Mouse (Mus musculus) frontal cortex, adult 2 months (tissue): ENCODE measurements around the gene Apoa4. TPM values are rescaled to one million over a fixed set of nuclear protein-coding genes. Genes with fewer than 3 reads are reported as not detected.

Experiments used
- DNase-seq, 2 experiments: peaks; one replicate each; pipeline ENCODE4 v3.0.0; 2022; ENCODE audit warnings: low spot score in 1 of 2; ENCODE audit errors: extremely low spot score in 1 of 2
- polyA plus RNA-seq: library from polyadenylated mRNA; depleted of rRNA; stranded (reverse); fragments of >200 nt; gene quantifications from 2 replicates; pipeline ENCODE4 v1.2.3, GENCODE M21; 2012

Gene Apoa4
- polyA plus RNA-seq, 1 experiment = 0.26 TPM

- no peak for DNase-seq
Observed at GRCm38 (mm10) chr9:46224945-46225660, 15.4 kb upstream of the Apoa4 start.

DNA sequence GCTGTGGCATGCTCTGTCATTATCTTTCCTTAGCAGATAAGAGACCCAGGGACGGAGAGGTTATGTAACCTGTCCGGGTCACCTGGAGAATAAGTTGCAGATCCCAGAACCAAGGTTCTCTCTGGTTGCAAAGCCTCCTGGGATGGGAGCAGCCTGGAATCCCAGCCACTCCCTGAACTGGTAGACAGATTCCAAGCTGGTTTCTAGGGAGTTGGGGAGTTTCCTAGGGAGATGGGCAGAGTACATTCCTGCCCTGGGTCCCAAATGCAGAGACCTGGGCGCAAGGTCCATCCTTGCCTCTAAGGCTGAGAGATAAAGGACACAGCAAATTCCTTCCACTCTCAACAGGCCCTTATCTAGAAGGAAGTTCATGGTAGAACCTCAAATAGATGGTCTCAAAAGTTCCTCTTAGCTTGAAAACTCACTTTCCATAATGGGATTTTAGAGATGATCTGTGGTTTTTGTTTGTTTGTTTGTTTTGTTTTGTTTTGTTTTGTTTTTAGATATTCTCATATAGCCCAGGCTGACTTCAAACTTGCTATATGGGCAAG, 13.4 kb upstream of the Apoa4 start:
- no peak for DNase-seq

GRCm38 (mm10) chr9:46228491-46228890, 12.0 kb upstream of the Apoa4 start, which contains the start of gene Apoa1:
TSS of gene Apoa1 (plus strand) at chr9:46228580.
- DNase-seq = no peak

GRCm38 (mm10) chr9:46229573-46230449, 10.7 kb upstream of the Apoa4 start:
- peak; percentile 88 to 94 for DNase-seq

DNA sequence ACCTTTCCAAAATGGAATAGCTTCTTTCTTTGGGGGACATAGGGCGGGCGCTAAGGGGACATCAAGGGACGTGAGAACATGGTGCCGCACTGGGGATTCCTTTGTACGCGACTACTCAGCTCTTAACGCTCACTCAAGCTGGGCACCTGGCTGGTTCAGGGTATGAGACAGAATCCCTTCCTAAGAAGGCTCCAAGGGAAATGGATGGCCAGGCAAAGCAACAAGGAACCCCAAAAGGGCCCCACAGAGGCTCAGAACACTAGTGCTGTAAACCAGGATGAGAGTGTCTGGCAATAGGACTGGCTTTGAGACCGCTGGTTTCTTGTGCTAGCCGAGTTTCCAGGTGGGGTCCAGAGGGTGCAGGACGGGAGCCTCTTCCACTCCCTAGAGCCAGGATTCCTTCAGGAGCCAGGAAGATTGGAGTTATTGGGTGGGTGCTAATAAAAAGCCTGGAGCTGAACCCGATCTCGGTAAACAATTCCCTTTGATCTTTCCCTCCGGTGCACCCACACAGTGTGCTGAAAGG, 10.0 kb upstream of the Apoa4 start:
- DNase-seq = no peak

- DNase-seq = no peak
Observed at GRCm38 (mm10) chr9:46235196-46235595, 5.3 kb upstream of the Apoa4 start.

- no peak for DNase-seq
Observed at GRCm38 (mm10) chr9:46235596-46235648, 5.1 kb upstream of the Apoa4 start, which contains the start of gene Apoc3. TSS of gene Apoc3 (minus strand) at chr9:46235636.

- DNase-seq = no peak
Observed at GRCm38 (mm10) chr9:46235649-46236048, 4.8 kb upstream of the Apoa4 start.

- no peak for DNase-seq
Observed at GRCm38 (mm10) chr9:46238850-46239249, 1.6 kb upstream of the Apoa4 start.

GRCm38 (mm10) chr9:46241818-46242217, 1.3 kb downstream of the Apoa4 start:
- DNase-seq = no peak

DNA sequence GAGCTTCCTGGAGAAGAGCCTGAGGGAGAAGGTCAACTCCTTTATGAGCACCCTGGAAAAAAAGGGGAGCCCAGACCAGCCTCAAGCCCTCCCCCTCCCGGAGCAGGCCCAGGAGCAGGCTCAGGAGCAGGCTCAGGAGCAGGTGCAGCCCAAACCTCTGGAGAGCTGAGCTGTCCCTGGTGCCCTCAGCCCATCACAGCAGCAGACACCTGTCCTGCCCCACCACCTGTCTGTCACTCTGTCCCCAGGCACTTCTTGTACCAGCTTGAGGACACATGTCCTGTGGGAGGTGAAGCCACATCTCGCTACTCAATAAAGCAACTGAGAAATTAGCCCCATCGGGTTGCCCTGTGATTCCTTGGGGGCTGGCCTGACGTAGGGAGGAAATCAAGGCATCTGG, 2.6 kb downstream of the Apoa4 start:
- DNase-seq = no peak

DNA sequence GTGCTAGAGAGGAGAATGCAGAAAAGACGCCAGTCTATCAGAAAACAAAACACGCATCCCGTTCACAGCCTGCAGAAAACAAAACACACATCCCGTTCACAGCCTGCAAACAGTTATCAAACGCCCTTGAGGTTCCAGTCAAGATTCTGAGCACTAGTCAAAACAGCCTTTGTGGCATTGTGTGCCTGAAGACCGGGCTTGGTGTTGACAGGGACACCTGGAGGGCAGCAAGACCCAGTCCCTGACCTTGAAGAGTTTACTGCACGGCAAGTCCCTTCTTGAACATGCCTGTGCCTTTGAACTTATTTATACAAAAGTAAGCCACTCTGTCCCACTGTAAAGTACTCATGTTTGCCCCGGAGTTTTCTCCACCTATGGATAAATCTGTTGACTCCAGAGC, 3.1 kb downstream of the Apoa4 start:
- no peak for DNase-seq

- peak in 1 of 2 experiments; percentile 87 for DNase-seq
Observed at GRCm38 (mm10) chr9:46246752-46247324, 6.3 kb downstream of the Apoa4 start.

GRCm38 (mm10) chr9:46256177-46256576, 15.7 kb downstream of the Apoa4 start:
- DNase-seq = no peak

DNA sequence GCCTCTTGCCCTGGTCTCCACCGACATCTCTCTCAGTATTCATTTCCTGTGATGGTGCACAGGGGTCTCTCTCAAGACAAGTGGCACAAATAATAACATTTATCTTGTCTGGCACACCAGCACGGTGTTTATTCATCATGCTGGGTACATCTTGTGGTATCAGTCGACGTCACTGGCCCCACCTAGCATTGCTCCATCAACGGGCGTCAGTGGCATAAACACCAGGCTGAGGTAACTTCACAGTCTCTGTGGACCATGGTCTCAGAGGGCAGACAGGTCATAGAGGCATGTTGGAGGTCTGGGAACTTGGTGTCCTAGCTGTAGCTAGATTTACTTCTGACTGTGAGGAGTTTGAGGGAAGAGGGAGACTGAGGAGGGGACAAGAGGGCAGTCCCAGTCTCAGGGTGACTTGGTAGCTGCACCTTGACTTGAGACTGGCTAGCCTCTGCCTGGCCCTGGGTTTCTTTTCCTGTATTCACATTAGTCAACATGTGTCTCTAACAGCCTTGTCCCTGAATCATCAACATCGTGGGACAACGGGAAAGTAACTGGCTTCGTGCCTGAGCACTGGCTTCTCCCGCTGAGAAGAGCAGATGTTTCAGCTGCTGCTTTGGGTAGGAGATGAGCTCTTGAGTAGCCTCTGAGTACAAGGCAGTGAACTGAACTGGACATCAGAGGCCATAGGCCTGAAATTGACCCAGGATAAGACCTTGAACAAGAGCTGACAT, 16.3 kb downstream of the Apoa4 start:
- DNase-seq = no peak

DNA sequence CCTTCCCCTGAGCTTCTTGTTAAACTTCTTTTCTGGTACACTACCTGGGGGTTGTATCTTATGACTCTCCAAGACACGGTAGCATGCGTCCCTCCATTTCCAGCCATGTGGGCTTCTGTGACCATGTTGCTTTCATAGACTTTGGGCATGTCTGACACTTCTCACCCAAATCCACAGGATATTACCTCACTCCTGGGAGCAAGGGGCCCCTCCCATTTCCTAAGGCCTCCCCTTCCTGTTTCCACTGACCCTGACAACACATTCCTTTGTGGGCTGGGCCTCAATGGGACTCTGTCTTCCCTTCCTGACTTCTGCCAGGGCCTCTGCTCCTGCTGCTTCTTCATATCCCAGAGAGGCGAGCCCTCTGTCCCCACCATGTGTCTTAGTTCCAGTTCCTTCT, 17.1 kb downstream of the Apoa4 start:
- DNase-seq = no peak

DNA sequence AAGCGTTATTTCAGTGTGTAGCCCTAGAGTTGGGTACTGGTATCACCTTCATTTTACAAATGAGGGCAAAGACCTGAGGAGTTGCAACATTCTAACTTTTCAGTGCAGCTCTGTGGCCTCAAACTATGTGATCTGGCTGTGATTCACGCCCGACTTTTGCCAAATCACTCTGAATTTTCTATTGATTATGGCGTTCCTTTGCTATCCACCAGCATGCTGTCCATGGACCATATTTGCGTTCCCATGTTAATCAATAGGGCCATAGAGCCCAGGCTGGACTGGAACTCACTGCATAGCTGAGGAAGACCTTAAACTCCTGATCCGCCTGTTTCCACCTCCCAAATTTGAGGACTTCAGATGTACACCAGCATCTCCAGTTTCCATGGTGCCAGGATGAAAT, 18.6 kb downstream of the Apoa4 start:
- DNase-seq = no peak

GRCm38 (mm10) chr9:46261131-46261530, 20.6 kb downstream of the Apoa4 start:
- no peak for DNase-seq

GRCm38 (mm10) chr9:46268343-46268873, 27.9 kb downstream of the Apoa4 start, which contains the start of gene Apoa5:
TSS of gene Apoa5 (plus strand) at chr9:46268633.
- DNase-seq = no peak

DNA sequence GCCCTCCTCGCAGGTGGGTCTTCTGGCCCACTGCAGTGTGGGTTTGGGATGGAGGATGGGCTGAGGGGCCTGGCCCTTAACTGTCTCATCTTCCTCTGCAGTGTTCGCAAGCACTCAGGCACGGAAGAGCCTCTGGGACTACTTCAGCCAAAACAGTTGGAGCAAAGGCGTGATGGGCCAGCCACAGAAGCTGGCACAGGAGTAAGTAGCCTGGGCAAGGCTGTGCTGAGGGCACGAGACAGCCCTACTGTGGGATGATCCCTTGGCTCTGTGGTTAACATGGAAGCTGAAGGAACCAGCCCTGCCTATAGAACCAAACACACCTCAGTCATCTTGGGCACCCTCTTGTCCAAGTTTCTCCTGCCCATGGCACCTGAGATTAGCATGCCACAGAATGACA, 28.6 kb downstream of the Apoa4 start:
- no peak for DNase-seq

GRCm38 (mm10) chr9:46270782-46271181, 30.3 kb downstream of the Apoa4 start:
- DNase-seq = no peak
